Mouse (Mus musculus): ENCODE results near the gene Jund.
A peak's percentile ranks its signal among the peaks of the same experiment; 100 is the strongest.

DNA sequence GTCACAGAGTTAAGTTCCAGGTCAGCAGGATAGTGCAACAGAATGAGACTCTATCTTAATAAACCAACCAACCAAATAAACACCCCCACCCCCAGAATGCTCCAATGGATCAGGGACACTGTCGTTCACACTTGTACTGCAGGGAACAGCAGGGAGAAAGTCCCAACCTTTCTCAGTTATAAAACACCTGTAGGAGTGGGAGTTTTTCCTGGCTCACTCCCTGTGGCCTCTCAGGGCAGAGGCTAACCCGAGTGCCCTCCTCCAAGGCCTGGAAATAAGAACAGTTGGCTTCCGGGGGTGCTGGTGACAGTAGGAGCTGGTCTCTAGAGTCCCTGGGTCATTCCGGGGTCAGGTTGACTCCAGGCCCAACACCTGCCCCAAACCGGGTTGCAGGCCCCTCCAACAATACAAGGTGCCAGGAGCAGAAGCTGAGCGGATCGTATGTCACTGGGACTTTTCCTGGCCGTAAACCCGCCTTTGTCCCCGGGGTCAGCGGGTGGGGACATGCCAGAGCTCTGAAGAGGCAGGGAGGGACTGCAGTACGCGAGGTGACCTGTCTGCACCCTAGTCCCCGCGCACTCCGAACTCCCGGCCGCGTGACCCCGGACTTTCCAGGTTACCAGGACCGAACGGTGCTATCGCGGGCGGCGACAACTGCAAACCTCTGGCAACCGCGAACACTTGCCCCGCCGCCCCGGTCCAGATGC is 39.7 kb upstream of the Jund start:
- TF ChIP-seq POLR2A (IDR thresholded peaks at IDR 0.05; ENCODE audit: insufficient read length, low read depth) (no peak), MYOD1 (IDR thresholded peaks at IDR 0.05; ENCODE audit: control insufficient read depth in 1 of 3, insufficient read length in 2 of 3, low read depth in 2 of 3) (peak in 1 of 3 experiments; percentile 22), USF1 (IDR thresholded peaks at IDR 0.05; ENCODE audit: low read depth) (no peak), CEBPB (IDR thresholded peaks at IDR 0.05; ENCODE audit: insufficient read depth, poor library complexity, severe bottlenecking) (no peak), MYOG (IDR thresholded peaks at IDR 0.05; ENCODE audit: control insufficient read depth in 1 of 3, insufficient read depth in 1 of 3, insufficient read length in 2 of 3, low read depth in 2 of 3) (no peak), POLR2AphosphoS2 (IDR thresholded peaks at IDR 0.05; ENCODE audit: insufficient read length, low read depth) (no peak), E2F4 (IDR thresholded peaks at IDR 0.05; ENCODE audit: insufficient read depth) (no peak), TCF12 (IDR thresholded peaks at IDR 0.05; ENCODE audit: insufficient read depth, poor library complexity, severe bottlenecking) (no peak), SRF (IDR thresholded peaks at IDR 0.05; ENCODE audit: control insufficient read depth, insufficient read length, low read depth) (no peak), MAX (IDR thresholded peaks at IDR 0.05; ENCODE audit: low read depth) (no peak), REST (IDR thresholded peaks at IDR 0.05; ENCODE audit: insufficient read depth, insufficient read length) (no peak)
